Mouse (Mus musculus): ENCODE measurements around the gene Sppl2c. TPM values are rescaled to one million over a fixed set of nuclear protein-coding genes. Genes with fewer than 3 reads are reported as not detected.

The Sppl2c gene
- polyA plus RNA-seq, 1 experiment from 2014 or later: not detected

GRCm38 (mm10) chr11:104159769-104160272 lies 26.3 kb upstream of the Sppl2c start:
- Histone ChIP-seq H3K9ac (no peak overlapping the region), H3K4me3 (no peak overlapping the region), H3K9me3 (replicated peaks) (no peaks in the 10 kb centered on the region), H3K27me3 (peaks cover 10% of the 10 kb centered on the region; the same call in 1 of the 2 replicates), H3K4me1 (peaks cover 30% of the 10 kb centered on the region), H3K4me2 (replicated peaks) (no peak overlapping the region), H3K36me3 (no peaks in the 10 kb centered on the region), H3K27ac (no peak overlapping the region)
- no peak for ATAC-seq (ENCODE audit: low FRiP score)
- WGBS: 75% methylated on average over 4 of the region's 4 CpGs

- WGBS: 82% methylated on average over 5 of the region's 5 CpGs
- Histone ChIP-seq H3K4me1 (peaks cover 26% of the 10 kb centered on the region), H3K4me3 (no peak overlapping the region), H3K9me3 (replicated peaks) (no peaks in the 10 kb centered on the region), H3K4me2 (replicated peaks) (no peak overlapping the region), H3K36me3 (no peaks in the 10 kb centered on the region), H3K9ac (no peak overlapping the region), H3K27me3 (peaks cover 10% of the 10 kb centered on the region; the same call in 1 of the 2 replicates), H3K27ac (no peak overlapping the region)
- no peak for ATAC-seq (ENCODE audit: low FRiP score)
Measured at GRCm38 (mm10) chr11:104161153-104161552, 25.0 kb upstream of the Sppl2c start.

GRCm38 (mm10) chr11:104164257-104164656 lies 21.9 kb upstream of the Sppl2c start:
- Histone ChIP-seq H3K4me1 (peaks cover 4% of the 10 kb centered on the region; the same call in 1 of the 2 replicates), H3K27me3 (no peaks in the 10 kb centered on the region), H3K9me3 (replicated peaks) (no peaks in the 10 kb centered on the region), H3K4me2 (replicated peaks) (no peak overlapping the region), H3K9ac (no peak overlapping the region), H3K27ac (no peak overlapping the region), H3K36me3 (no peaks in the 10 kb centered on the region), H3K4me3 (no peak overlapping the region)
- no peak for ATAC-seq (ENCODE audit: low FRiP score)
- WGBS: 90% methylated on average over 10 of the region's 10 CpGs

GRCm38 (mm10) chr11:104171281-104171781 lies 14.8 kb upstream of the Sppl2c start:
- Histone ChIP-seq H3K9ac (peak overlapping the region; percentile 47; the same call in 1 of the 2 replicates), H3K27me3 (no peaks in the 10 kb centered on the region), H3K4me1 (0 out of 2 replicates have a peak, but pooled peaks cover 4% of the 10 kb centered on the region), H3K4me2 (replicated peaks) (peak overlapping the region; percentile 28; the same call in 1 of the 2 replicates), H3K9me3 (replicated peaks) (no peaks in the 10 kb centered on the region), H3K4me3 (no peak overlapping the region), H3K27ac (no peak overlapping the region), H3K36me3 (no peaks in the 10 kb centered on the region)
- 34% methylated on average over 12 of the region's 12 CpGs for WGBS
- ATAC-seq (ENCODE audit: low FRiP score): peak; percentile 32; the same call in 1 of the 2 replicates

- no peak overlapping the region for H3K9ac ChIP-seq
- ATAC-seq (ENCODE audit: low FRiP score): no peak
- H3K27me3 ChIP-seq: peaks cover 4% of the 10 kb centered on the region
- no peak overlapping the region for H3K4me3 ChIP-seq
- no peak overlapping the region for H3K27ac ChIP-seq
- H3K36me3 ChIP-seq: no peaks in the 10 kb centered on the region
- no peaks in the 10 kb centered on the region for H3K9me3 ChIP-seq (replicated peaks)
- H3K4me1 ChIP-seq: peaks cover 2% of the 10 kb centered on the region; the same call in 1 of the 2 replicates
- WGBS: 33% methylated on average over 7 of the region's 7 CpGs
- no peak overlapping the region for H3K4me2 ChIP-seq (replicated peaks)
Measured at GRCm38 (mm10) chr11:104178893-104179292, 7.2 kb upstream of the Sppl2c start.

- H3K4me1 ChIP-seq: peaks cover 2% of the 10 kb centered on the region; the same call in 1 of the 2 replicates
- no peak overlapping the region for H3K27ac ChIP-seq
- WGBS: 62% methylated on average over 5 of the region's 5 CpGs
- peaks cover 4% of the 10 kb centered on the region for H3K27me3 ChIP-seq
- ATAC-seq (ENCODE audit: low FRiP score): no peak
- H3K4me2 ChIP-seq (replicated peaks): no peak overlapping the region
- H3K4me3 ChIP-seq: no peak overlapping the region
- no peak overlapping the region for H3K9ac ChIP-seq
- H3K36me3 ChIP-seq: no peaks in the 10 kb centered on the region
- no peaks in the 10 kb centered on the region for H3K9me3 ChIP-seq (replicated peaks)
Measured at GRCm38 (mm10) chr11:104179804-104180203, 6.3 kb upstream of the Sppl2c start.

GRCm38 (mm10) chr11:104182141-104182540 lies 4.0 kb upstream of the Sppl2c start:
- Histone ChIP-seq H3K27ac (no peak overlapping the region), H3K27me3 (peaks cover 2% of the 10 kb centered on the region), H3K4me2 (replicated peaks) (no peak overlapping the region), H3K9ac (no peak overlapping the region), H3K36me3 (no peaks in the 10 kb centered on the region), H3K4me3 (no peak overlapping the region), H3K4me1 (peaks cover 2% of the 10 kb centered on the region; the same call in 1 of the 2 replicates), H3K9me3 (replicated peaks) (no peaks in the 10 kb centered on the region)
- 88% methylated on average over 3 of the region's 3 CpGs for WGBS
- no peak for ATAC-seq (ENCODE audit: low FRiP score)

GRCm38 (mm10) chr11:104186837-104187150 lies 667 bp downstream of the Sppl2c start:
- no peaks in the 10 kb centered on the region for H3K27me3 ChIP-seq
- no peaks in the 10 kb centered on the region for H3K4me1 ChIP-seq
- no peak overlapping the region for H3K4me2 ChIP-seq (replicated peaks)
- no peak overlapping the region for H3K9ac ChIP-seq
- H3K27ac ChIP-seq: no peak overlapping the region
- WGBS: 88% methylated on average over 9 of the region's 9 CpGs
- no peaks in the 10 kb centered on the region for H3K9me3 ChIP-seq (replicated peaks)
- ATAC-seq (ENCODE audit: low FRiP score): no peak
- H3K36me3 ChIP-seq: no peaks in the 10 kb centered on the region
- H3K4me3 ChIP-seq: no peak overlapping the region

- H3K4me1 ChIP-seq: no peaks in the 10 kb centered on the region
- WGBS: 92% methylated on average over 10 of the region's 10 CpGs
- H3K9ac ChIP-seq: no peak overlapping the region
- H3K27me3 ChIP-seq: no peaks in the 10 kb centered on the region
- H3K4me2 ChIP-seq (replicated peaks): no peak overlapping the region
- no peaks in the 10 kb centered on the region for H3K9me3 ChIP-seq (replicated peaks)
- no peaks in the 10 kb centered on the region for H3K36me3 ChIP-seq
- no peak for ATAC-seq (ENCODE audit: low FRiP score)
- no peak overlapping the region for H3K4me3 ChIP-seq
- H3K27ac ChIP-seq: no peak overlapping the region
Measured at GRCm38 (mm10) chr11:104187766-104188165, 1.6 kb downstream of the Sppl2c start.

GRCm38 (mm10) chr11:104190008-104190407 lies 3.9 kb downstream of the Sppl2c start:
- Histone ChIP-seq H3K9me3 (replicated peaks) (no peaks in the 10 kb centered on the region), H3K27ac (no peak overlapping the region), H3K27me3 (no peaks in the 10 kb centered on the region), H3K4me1 (no peaks in the 10 kb centered on the region), H3K9ac (no peak overlapping the region), H3K36me3 (no peaks in the 10 kb centered on the region), H3K4me3 (no peak overlapping the region), H3K4me2 (replicated peaks) (no peak overlapping the region)
- WGBS: 74% methylated on average over 2 of the region's 2 CpGs
- ATAC-seq (ENCODE audit: low FRiP score): no peak

- no peak overlapping the region for H3K9ac ChIP-seq
- no peaks in the 10 kb centered on the region for H3K4me1 ChIP-seq
- ATAC-seq (ENCODE audit: low FRiP score): 0 out of 2 replicates have a peak, but pooled peaks have one; percentile 11
- H3K27me3 ChIP-seq: peaks cover 19% of the 10 kb centered on the region
- no peak overlapping the region for H3K4me3 ChIP-seq
- WGBS: 76% methylated on average over 11 of the region's 11 CpGs
- H3K36me3 ChIP-seq: no peaks in the 10 kb centered on the region
- 0 out of 2 replicates have a peak overlapping the region, but pooled peaks have one; percentile 1 for H3K4me2 ChIP-seq (replicated peaks)
- no peaks in the 10 kb centered on the region for H3K9me3 ChIP-seq (replicated peaks)
- no peak overlapping the region for H3K27ac ChIP-seq
Measured at GRCm38 (mm10) chr11:104195382-104195781, 9.3 kb downstream of the Sppl2c start.

GRCm38 (mm10) chr11:104195791-104196190 lies 9.7 kb downstream of the Sppl2c start:
- no peak overlapping the region for H3K4me3 ChIP-seq
- no peaks in the 10 kb centered on the region for H3K9me3 ChIP-seq (replicated peaks)
- 0 out of 2 replicates have a peak overlapping the region, but pooled peaks have one; percentile 1 for H3K4me2 ChIP-seq (replicated peaks)
- peak; percentile 78 for ATAC-seq (ENCODE audit: low FRiP score)
- no peak overlapping the region for H3K9ac ChIP-seq
- WGBS: 7% methylated on average over 9 of the region's 9 CpGs
- H3K36me3 ChIP-seq: no peaks in the 10 kb centered on the region
- peaks cover 19% of the 10 kb centered on the region for H3K27me3 ChIP-seq
- H3K27ac ChIP-seq: no peak overlapping the region
- H3K4me1 ChIP-seq: no peaks in the 10 kb centered on the region

GRCm38 (mm10) chr11:104197861-104198260 lies 11.7 kb downstream of the Sppl2c start:
- WGBS: 10% methylated on average over 10 of the region's 10 CpGs
- ATAC-seq (ENCODE audit: low FRiP score): no peak
- Histone ChIP-seq H3K27me3 (peaks cover 19% of the 10 kb centered on the region), H3K4me2 (replicated peaks) (no peak overlapping the region), H3K4me1 (no peaks in the 10 kb centered on the region), H3K36me3 (no peaks in the 10 kb centered on the region), H3K9me3 (replicated peaks) (peaks cover 5% of the 10 kb centered on the region), H3K9ac (no peak overlapping the region), H3K4me3 (no peak overlapping the region), H3K27ac (no peak overlapping the region)
